Mouse (Mus musculus): Measurements from ENCODE around the gene Gm20431. TPM values are rescaled to one million over a fixed set of nuclear protein-coding genes. Genes with fewer than 3 reads are reported as not detected.

Gene Gm20431
- 10 to 100 TPM; 47.2 to 47.5 TPM for total RNA-seq (2021)

DNA sequence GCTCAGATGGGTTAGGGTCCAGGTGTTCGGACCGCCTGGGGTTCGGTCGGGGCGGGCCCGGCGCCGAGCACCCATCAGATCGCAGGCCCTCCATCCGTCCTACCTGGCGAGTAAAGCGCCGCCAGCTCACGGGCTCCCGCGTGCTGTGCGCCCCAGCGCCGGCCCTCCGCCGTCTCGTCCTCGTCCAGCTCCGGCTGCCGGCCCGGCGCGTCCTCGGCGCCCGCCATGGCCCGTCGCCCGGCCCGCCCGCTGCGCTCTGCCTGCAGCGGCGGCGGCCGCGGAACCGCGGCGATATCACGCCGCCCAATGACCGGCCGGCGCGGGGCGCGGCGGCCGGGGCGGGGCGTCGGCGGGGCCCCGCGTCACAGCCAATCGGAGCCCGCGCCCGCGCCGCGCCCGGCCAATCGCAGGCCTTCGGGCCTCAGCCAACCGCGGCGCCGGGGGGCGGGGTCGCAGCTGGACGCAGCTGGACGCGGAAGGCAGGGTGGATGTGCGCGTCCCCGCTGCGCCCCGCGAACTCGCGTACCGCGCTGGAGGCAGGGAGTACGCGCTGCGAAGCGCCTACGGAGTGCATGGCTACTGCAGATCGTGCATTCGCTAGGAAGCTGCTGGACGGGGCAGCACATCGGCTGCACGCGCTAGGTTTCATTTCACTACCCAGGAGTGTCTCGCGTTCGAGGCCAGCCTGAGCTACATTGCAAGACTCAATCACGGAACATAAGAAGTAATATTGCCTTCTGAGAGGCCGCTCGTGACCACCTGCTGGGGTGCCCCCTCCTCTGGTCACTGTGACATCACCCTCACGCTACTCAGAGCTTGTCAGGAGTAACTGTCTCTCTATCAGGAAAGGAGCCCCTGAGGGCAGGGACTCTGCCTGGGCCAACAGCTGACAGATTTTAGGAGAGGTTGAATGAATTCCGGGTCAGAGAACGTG, at the start of gene Gm20431:
Gene Gm20431 (minus strand): TSS at position 227 of the 934 bp plus-strand sequence.
- intact Hi-C loops (cut with DNase I): no loop called here
- DNase-seq (ENCODE audit: extremely low spot score in 1 of 2, low spot score in 2 of 2): peak; percentile 93 to 99

DNA sequence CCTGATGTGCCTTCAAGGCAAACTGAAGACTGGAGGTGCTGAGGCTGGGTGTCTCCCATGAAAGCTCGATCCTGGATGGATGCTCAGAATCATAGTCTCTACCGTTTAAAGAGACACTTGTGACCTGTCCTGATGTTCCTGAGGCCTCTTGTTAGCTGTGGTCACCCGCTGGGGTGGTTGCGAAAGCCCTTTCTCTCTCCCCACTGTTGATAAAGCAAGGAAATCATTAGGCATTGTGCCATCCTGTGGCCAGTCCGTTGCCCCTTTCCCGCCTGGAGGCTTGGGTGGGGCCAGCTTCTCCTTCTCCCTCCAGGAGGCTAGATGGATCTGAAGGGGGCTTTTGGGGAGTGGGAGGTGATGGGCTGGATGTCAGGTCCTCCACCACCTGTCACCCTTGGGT, 49.3 kb upstream of the Gm20431 start:
- no peak for DNase-seq (ENCODE audit: extremely low spot score in 1 of 2, low spot score in 2 of 2)
- intact Hi-C loops (cut with DNase I): no loop called here

DNA sequence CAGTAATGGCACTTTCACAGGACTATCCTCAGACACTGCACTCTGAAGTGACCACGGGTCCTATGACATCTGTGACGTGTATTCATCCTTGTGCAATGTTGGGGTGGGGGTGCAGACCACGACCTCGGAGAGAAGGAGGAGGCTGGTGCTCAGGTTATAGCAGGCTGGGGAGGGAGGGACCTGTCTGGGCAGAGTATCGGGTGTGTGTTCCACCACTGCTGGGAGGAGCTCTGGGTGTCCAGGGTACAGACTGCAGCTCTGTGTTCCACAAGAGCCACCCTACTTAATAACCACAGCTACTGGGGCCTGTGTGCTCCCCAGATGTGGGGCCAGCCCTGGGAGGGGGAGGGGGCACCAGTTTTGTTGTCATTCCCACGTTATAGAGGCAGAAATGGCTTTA, 48.7 kb upstream of the Gm20431 start:
- intact Hi-C loops (cut with DNase I): no loop called here

DNA sequence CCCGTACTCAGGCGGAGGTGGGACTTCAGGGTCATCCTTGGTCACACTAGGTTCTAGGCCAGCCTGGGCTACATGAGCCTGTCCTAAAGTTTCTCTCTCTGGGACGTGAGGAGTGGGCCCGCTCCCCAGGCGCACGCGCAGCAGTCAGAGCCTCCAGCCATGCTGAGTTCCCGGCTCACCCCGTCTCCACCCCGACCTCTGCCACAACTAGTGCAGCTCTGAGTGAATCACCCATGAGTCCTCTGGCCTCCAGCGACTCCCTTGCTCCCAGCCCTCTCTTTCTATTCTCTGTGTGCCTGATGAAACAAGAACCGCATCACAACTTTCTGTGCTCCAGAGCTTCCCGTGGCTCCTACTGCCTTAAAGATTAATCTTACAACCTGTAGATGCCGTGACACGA, 47.1 kb upstream of the Gm20431 start:
- no peak for DNase-seq (ENCODE audit: extremely low spot score in 1 of 2, low spot score in 2 of 2)
- intact Hi-C loops (cut with DNase I): no loop called here

More for the DNA sequence above, 48.7 kb upstream of the Gm20431 start:
- peak in 1 of 2 experiments; percentile 20 for DNase-seq (ENCODE audit: extremely low spot score in 1 of 2, low spot score in 2 of 2)

GRCm38 (mm10) chr2:167706183-167706939, 45.1 kb upstream of the Gm20431 start:
- intact Hi-C loops (cut with DNase I): no loop called here

DNA sequence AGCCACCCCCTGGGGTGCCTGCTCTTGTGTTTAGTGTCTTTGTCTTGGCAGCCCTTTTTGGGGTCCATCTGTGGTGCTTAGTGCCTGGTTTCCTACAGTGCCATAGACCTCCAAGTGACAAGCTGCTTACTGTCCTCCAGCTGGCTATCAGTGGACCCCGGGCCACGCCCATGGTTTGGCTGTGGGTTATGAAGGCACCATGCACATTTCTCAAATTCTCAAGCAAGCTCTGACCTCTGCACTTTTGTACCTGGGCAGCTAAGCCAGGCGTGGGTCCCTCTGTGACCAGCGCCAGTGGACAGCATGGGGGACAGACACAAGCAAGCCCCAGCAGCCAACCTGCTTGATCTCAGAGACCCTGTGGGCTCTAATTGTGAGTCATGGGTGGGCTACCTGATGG, 43.1 kb upstream of the Gm20431 start:
- intact Hi-C loops (cut with DNase I): no loop called here
- DNase-seq (ENCODE audit: extremely low spot score in 1 of 2, low spot score in 2 of 2): peak in 1 of 2 experiments; percentile 12

More at GRCm38 (mm10) chr2:167706183-167706939, 45.1 kb upstream of the Gm20431 start:
- DNase-seq (ENCODE audit: extremely low spot score in 1 of 2, low spot score in 2 of 2): no peak

- peak in 1 of 2 experiments; percentile 20 for DNase-seq (ENCODE audit: extremely low spot score in 1 of 2, low spot score in 2 of 2)
- intact Hi-C loops (cut with DNase I): no loop called here
Observed at GRCm38 (mm10) chr2:167702126-167702525, 40.8 kb upstream of the Gm20431 start.

GRCm38 (mm10) chr2:167701472-167701871, 40.2 kb upstream of the Gm20431 start:
- no peak for DNase-seq (ENCODE audit: extremely low spot score in 1 of 2, low spot score in 2 of 2)
- intact Hi-C loops (cut with DNase I): no loop called here

DNA sequence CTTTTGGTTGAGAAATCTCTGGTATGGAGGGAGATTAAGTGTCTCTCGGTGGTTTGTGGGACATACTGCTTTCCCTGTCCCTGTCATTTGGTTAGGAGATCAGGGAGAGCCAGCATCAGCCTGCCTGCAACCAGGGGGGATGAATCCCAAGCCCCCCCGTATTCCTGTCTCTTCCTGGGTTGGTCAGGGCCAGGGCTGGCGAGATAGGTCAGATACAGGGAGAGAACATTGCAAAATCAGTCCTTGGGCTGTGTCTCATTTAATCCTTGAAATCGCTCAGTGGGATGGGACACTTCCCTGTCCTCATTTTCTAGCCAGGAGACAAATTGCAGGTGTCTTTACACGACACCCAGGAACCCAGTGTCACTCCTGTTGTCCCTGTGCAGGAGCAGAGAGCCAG, 38.7 kb upstream of the Gm20431 start:
- intact Hi-C loops (cut with DNase I): no loop called here
- DNase-seq (ENCODE audit: extremely low spot score in 1 of 2, low spot score in 2 of 2): no peak

DNA sequence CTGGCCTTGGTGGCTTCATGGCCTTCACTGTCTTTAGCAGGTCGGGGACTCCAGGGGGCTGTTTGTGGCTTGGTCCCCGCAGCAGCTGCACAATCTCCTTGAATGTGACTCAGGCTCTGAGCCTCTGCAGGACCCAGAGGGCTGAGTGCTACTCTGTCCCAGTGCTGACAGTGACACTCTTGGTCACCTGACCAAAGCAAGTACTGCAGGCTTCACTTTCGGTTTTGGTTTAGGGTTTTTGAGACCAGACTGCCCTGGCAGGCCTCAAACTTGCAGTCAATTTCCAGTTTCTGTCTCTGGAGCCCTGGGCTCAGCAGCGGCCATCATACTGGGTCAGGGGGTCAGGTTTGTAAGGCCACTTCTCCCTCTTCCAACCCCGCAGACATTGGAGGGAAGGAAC, 36.6 kb upstream of the Gm20431 start:
- no peak for DNase-seq (ENCODE audit: extremely low spot score in 1 of 2, low spot score in 2 of 2)
- intact Hi-C loops (cut with DNase I): no loop called here

DNA sequence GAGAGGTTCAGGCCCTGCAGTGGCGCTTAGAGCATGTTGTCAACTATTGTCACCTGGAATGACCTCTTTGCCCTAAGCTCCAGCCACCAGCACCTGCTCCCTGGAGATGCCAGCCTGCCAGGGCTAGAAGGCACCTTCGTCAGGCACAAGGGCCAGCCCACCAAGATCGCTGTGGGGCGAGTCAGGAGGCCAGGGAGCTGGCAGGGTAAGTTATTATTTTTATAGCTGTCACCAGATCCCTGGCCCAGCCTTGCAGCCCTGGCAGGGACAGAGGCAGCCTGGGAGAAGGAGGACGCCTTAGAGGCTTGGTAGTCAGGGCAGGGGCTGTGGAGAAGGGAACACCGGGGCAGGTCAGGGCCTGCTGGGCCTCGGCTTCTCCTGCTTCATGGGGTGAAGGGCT, 34.8 kb upstream of the Gm20431 start:
- no peak for DNase-seq (ENCODE audit: extremely low spot score in 1 of 2, low spot score in 2 of 2)
- intact Hi-C loops (cut with DNase I): no loop called here

- no peak for DNase-seq (ENCODE audit: extremely low spot score in 1 of 2, low spot score in 2 of 2)
- intact Hi-C loops (cut with DNase I): no loop called here
Observed at GRCm38 (mm10) chr2:167695491-167695890, 34.2 kb upstream of the Gm20431 start.

GRCm38 (mm10) chr2:167694963-167695362, 33.7 kb upstream of the Gm20431 start:
- DNase-seq (ENCODE audit: extremely low spot score in 1 of 2, low spot score in 2 of 2): no peak
- intact Hi-C loops (cut with DNase I): no loop called here

GRCm38 (mm10) chr2:167694244-167694643, 32.9 kb upstream of the Gm20431 start:
- no peak for DNase-seq (ENCODE audit: extremely low spot score in 1 of 2, low spot score in 2 of 2)
- intact Hi-C loops (cut with DNase I): no loop called here

- intact Hi-C loops (cut with DNase I): no loop called here
- DNase-seq (ENCODE audit: extremely low spot score in 1 of 2, low spot score in 2 of 2): no peak
Observed at GRCm38 (mm10) chr2:167693540-167693939, 32.2 kb upstream of the Gm20431 start.

DNA sequence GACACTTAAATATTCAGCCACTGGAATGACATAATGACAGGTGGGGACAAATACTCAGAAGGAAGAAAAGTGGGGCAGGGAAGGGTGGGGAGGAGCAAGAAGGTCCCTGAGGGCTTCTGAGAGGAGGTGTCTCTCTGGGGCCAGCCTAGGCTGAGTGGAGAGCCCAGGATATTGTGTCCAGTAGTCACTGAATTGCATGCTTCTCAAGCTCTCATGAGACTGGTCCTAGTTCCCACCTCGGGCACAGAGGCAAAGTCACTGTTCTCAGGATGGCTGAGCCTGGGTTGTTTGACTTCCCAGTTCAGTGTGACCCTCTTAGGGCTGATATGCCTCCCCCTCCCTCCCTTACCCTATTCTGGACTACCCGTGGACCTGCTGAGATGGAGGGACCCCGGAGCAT, 31.5 kb upstream of the Gm20431 start:
- DNase-seq (ENCODE audit: extremely low spot score in 1 of 2, low spot score in 2 of 2): no peak
- intact Hi-C loops (cut with DNase I): no loop called here

GRCm38 (mm10) chr2:167691871-167692661, 30.8 kb upstream of the Gm20431 start:
- intact Hi-C loops (cut with DNase I): no loop called here
- DNase-seq (ENCODE audit: extremely low spot score in 1 of 2, low spot score in 2 of 2): no peak

- intact Hi-C loops (cut with DNase I): no loop called here
Observed at GRCm38 (mm10) chr2:167691410-167691809, 30.1 kb upstream of the Gm20431 start.

GRCm38 (mm10) chr2:167690962-167691311, 29.6 kb upstream of the Gm20431 start:
- intact Hi-C loops (cut with DNase I): no loop called here
- DNase-seq (ENCODE audit: extremely low spot score in 1 of 2, low spot score in 2 of 2): no peak

More at GRCm38 (mm10) chr2:167691410-167691809, 30.1 kb upstream of the Gm20431 start:
- no peak for DNase-seq (ENCODE audit: extremely low spot score in 1 of 2, low spot score in 2 of 2)

Measured in left cerebral cortex, postnatal 10 days (tissue).